Mouse (Mus musculus): Measurements from ENCODE around the gene Dgkh. TPM values are rescaled to one million over a fixed set of nuclear protein-coding genes. Genes with fewer than 3 reads are reported as not detected.

Gene Dgkh
- polyA plus RNA-seq, 1 experiment from 2014 or later = 1.7 TPM

Other genes starting within 250 kb of the Dgkh start
- 22.3 and 24.0 TPM in 2 replicates for gene Akap11, start 196.0 kb downstream of the Dgkh start, polyA plus RNA-seq (2015; fragmentation: Nextera tagmentation; extraction: Ambion mirVana)
- gene Vwa8, start 116.3 kb upstream of the Dgkh start, polyA plus RNA-seq (2015; fragmentation: Nextera tagmentation; extraction: Ambion mirVana) = 10.2 and 10.4 TPM in 2 replicates

Data from embryonic facial prominence, embryonic 13.5 days (tissue).